Mouse (Mus musculus) hindbrain, embryonic 13.5 days (tissue): ENCODE data around the gene Dmwd. TPM values are rescaled to one million over a fixed set of nuclear protein-coding genes. Genes with fewer than 3 reads are reported as not detected.

ENCODE experiments used
- ATAC-seq: fragments of 200-750 bp; cut with Nextera tagmentation; 2 replicates; pipeline ENCODE4 v1.8.0; 2017; ENCODE audit warnings: moderate TSS enrichment; ENCODE audit not compliant: low FRiP score
- H3K27ac ChIP-seq: fragments of 300-500 bp; sonication (generic); 2 replicates; pipeline ENCODE4 v1.5.1; 2015; ENCODE audit warnings: inconsistent platforms, mild to moderate bottlenecking, moderate library complexity
- H3K27me3 ChIP-seq: fragments of 300-500 bp; sonication (generic); 2 replicates; pipeline ENCODE4 v1.6.1; 2015; ENCODE audit warnings: mild to moderate bottlenecking, inconsistent platforms
- H3K36me3 ChIP-seq: fragments of 300-500 bp; sonication (generic); 2 replicates; pipeline ENCODE4 v1.6.1; 2015; ENCODE audit warnings: mild to moderate bottlenecking, inconsistent platforms
- H3K4me1 ChIP-seq: fragments of 300-500 bp; sonication (generic); replicated peaks from 2 replicates; pipeline ENCODE4 v1.6.1; 2015; ENCODE audit warnings: inconsistent platforms
- H3K4me2 ChIP-seq: fragments of 300-500 bp; sonication (generic); 2 replicates; pipeline ENCODE4 v1.6.1; 2015; ENCODE audit warnings: inconsistent platforms, mild to moderate bottlenecking, moderate library complexity
- H3K4me3 ChIP-seq: fragments of 300-500 bp; sonication (generic); 2 replicates; pipeline ENCODE4 v1.5.1; 2015; ENCODE audit warnings: mild to moderate bottlenecking, inconsistent platforms
- H3K9ac ChIP-seq: fragments of 300-500 bp; sonication (generic); 2 replicates; pipeline ENCODE4 v1.6.1; 2015; ENCODE audit warnings: mild to moderate bottlenecking, inconsistent platforms
- H3K9me3 ChIP-seq: fragments of 300-500 bp; sonication (generic); 2 replicates; pipeline ENCODE4 v1.6.1; 2016; ENCODE audit warnings: inconsistent platforms
- WGBS: fragments of 180-500 bp; shearing (Covaris S2); methylation state at CpG from one replicate; pipeline ENCODE4 v1.1.7; 2015; 5-methylcytosine and 5-hydroxymethylcytosine counted together
- polyA plus RNA-seq: library from polyadenylated mRNA; unstranded; fragments of >200 nt; fragmentation: Nextera tagmentation; extraction: Ambion mirVana; gene quantifications from 2 replicates; pipeline ENCODE4 v1.2.1, GENCODE M21; 2015

Dmwd gene
- polyA plus RNA-seq, 1 experiment from 2014 or later = 25.6 TPM

DNA sequence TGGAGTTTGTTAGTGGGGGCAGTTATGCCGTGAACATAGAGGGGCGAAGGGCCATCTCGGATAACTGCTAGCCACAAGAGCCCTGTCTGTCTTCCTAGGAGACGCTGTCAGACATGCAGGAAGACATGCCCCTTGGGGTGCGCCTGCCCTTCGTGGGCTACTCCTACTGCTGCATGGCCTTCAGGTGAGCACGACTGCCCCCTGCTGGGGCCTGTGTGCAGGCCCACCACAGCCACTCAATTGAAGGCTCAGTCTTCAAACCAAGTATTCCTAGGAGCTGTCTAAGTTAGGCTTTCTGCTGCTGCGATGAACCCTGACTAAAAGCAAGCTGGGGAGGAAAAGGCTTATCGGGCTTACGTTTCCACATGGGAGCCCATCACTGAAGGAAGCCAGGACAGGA lies 12.8 kb downstream of the Dmwd start:
- Histone ChIP-seq H3K27ac (no peak overlapping the region), H3K4me3 (no peak overlapping the region), H3K9me3 (no peaks in the 10 kb centered on the region), H3K9ac (no peak overlapping the region), H3K4me1 (peaks cover 45% of the 10 kb centered on the region), H3K27me3 (peaks cover 42% of the 10 kb centered on the region), H3K4me2 (no peak overlapping the region), H3K36me3 (peaks cover 65% of the 10 kb centered on the region)
- ATAC-seq = no peak
- WGBS = 44% methylated on average over 10 of the region's 10 CpGs

DNA sequence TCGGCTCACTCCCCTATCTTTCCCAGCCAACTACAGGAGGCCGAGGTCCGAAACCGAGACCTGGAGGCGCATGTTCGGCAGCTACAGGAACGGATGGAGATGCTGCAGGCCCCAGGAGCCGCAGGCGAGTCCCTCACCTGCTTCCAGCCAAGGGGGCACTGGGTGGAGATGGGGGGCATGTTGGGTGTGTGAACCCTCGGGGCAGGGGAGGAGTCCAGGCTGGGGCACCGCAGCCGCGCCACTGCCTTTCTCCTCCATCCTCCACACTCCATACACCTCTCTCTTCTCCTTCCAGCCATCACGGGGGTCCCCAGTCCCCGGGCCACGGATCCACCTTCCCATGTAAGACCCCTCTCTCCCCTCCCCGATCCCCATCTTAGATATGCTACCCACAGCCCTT lies 15.9 kb downstream of the Dmwd start:
- H3K4me3 ChIP-seq = no peak overlapping the region
- WGBS = 33% methylated on average over 16 of the region's 17 CpGs
- peaks cover 50% of the 10 kb centered on the region for H3K4me1 ChIP-seq
- H3K9me3 ChIP-seq = no peaks in the 10 kb centered on the region
- peaks cover 54% of the 10 kb centered on the region for H3K36me3 ChIP-seq
- no peak for ATAC-seq
- H3K27ac ChIP-seq = peak overlapping the region; percentile 44; the same call in 1 of the 2 replicates
- peaks cover 59% of the 10 kb centered on the region for H3K27me3 ChIP-seq
- H3K4me2 ChIP-seq = peak overlapping the region; percentile 96; the same call in 1 of the 2 replicates
- H3K9ac ChIP-seq = 0 out of 2 replicates have a peak overlapping the region, but pooled peaks have one; percentile 19

DNA sequence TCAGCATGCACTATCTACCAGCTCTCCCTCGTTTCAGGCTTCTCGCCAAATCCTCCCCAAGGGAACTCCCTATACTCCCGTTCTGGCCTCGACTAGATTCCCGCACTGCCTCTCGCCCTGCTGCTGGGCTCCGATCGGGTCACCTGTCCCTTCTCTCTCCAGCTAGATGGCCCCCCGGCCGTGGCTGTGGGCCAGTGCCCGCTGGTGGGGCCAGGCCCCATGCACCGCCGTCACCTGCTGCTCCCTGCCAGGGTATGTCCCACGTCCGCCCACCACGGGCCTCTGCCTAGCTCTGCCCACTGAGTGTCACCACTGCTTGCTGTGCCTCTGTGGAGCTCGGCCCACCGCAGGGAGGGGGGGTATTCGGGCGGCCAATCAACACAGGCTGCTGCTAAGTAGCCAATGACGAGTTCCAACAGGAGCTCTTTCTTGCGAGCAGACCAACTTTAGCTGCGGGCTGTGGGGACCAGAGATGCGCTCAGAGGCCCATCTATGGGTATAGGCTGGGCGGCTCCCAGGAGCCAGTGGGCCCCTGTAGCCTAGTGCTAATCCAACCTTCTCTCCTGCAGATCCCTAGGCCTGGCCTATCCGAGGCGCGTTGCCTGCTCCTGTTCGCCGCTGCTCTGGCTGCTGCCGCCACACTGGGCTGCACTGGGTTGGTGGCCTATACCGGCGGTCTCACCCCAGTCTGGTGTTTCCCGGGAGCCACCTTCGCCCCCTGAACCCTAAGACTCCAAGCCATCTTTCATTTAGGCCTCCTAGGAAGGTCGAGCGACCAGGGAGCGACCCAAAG lies 16.6 kb downstream of the Dmwd start:
- H3K4me2 ChIP-seq = peak overlapping the region; percentile 96
- H3K4me1 ChIP-seq = peaks cover 55% of the 10 kb centered on the region
- H3K9ac ChIP-seq = peak overlapping the region; percentile 59
- H3K27ac ChIP-seq = peak overlapping the region; percentile 44; the same call in 1 of the 2 replicates
- no peaks in the 10 kb centered on the region for H3K9me3 ChIP-seq
- peaks cover 62% of the 10 kb centered on the region for H3K27me3 ChIP-seq
- H3K36me3 ChIP-seq = peaks cover 48% of the 10 kb centered on the region
- ATAC-seq = peak; percentile 53
- WGBS = 6% methylated on average over 38 of the region's 38 CpGs
- H3K4me3 ChIP-seq = peak overlapping the region; percentile 55

DNA sequence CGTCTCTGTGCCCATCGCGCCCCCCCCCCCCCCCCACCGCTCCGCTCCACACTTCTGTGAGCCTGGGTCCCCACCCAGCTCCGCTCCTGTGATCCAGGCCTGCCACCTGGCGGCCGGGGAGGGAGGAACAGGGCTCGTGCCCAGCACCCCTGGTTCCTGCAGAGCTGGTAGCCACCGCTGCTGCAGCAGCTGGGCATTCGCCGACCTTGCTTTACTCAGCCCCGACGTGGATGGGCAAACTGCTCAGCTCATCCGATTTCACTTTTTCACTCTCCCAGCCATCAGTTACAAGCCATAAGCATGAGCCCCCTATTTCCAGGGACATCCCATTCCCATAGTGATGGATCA lies 17.1 kb downstream of the Dmwd start:
- ATAC-seq = peak; percentile 44
- Histone ChIP-seq H3K4me1 (peaks cover 55% of the 10 kb centered on the region), H3K9ac (peak overlapping the region; percentile 59; the same call in 1 of the 2 replicates), H3K9me3 (no peaks in the 10 kb centered on the region), H3K4me2 (peak overlapping the region; percentile 96), H3K36me3 (peaks cover 42% of the 10 kb centered on the region), H3K27me3 (peaks cover 62% of the 10 kb centered on the region), H3K4me3 (peak overlapping the region; percentile 55), H3K27ac (peak overlapping the region; percentile 58)
- 0% methylated on average over 11 of the region's 15 CpGs for WGBS

DNA sequence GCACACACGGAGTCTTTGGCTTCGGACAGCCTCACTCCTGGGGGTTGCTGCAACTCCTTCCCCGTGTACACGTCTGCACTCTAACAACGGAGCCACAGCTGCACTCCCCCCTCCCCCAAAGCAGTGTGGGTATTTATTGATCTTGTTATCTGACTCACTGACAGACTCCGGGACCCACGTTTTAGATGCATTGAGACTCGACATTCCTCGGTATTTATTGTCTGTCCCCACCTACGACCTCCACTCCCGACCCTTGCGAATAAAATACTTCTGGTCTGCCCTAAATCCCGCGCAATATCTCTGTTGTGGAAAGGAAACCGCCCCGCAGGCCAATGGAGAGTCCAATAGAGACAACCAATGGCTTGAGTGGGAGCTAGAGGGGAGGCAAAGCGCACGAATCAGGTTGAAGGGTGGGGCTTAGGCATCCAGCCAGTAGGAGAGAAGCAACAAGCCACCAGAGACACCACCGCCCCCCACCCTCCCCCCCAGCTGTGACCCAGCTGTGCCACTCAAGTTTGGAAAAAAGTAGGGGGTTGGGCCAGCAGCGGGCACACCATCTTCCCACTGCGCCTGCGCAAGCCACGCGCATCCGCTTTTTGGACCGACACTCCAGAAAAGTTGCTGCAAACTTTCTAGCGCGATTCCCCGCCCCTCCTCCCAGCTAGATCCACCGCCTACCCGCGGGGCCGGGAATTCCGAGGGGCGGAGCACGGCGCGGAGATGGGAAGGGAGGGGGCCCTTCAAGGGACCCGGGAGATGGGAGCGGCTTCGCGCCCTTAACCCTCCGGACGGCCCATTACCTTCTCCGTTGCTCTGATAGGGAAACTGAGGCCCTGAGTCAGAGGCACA lies 17.7 kb downstream of the Dmwd start:
- Histone ChIP-seq H3K9me3 (no peaks in the 10 kb centered on the region), H3K4me3 (peak overlapping the region; percentile 55), H3K9ac (peak overlapping the region; percentile 76), H3K27me3 (peaks cover 62% of the 10 kb centered on the region), H3K36me3 (peaks cover 36% of the 10 kb centered on the region), H3K4me1 (peaks cover 55% of the 10 kb centered on the region), H3K4me2 (peak overlapping the region; percentile 96), H3K27ac (peak overlapping the region; percentile 85)
- peak; percentile 71 for ATAC-seq
- WGBS = under 1% methylated on average over 45 of the region's 45 CpGs

DNA sequence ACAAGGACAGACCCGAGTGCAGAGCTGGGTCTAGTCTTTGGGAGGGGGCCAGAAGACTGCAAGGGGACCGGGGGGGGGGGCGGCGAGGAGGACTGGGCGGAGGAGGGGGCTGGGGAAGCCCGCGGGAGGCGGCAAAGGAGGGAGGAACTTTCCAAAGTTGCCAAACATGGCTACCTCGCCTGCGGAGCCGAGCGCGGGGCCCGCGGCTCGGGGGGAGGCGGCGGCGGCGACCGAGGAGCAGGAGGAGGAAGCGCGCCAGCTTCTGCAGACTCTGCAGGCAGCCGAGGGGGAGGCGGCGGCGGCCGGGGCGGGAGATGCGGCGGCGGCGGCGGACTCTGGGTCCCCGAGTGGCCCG lies 18.4 kb downstream of the Dmwd start, which contains the start of gene Six5:
Gene Six5 (plus strand): TSS at position 124 of the 355 bp plus-strand sequence.
- Histone ChIP-seq H3K9me3 (no peaks in the 10 kb centered on the region), H3K4me2 (peak within 1 kb of the TSS; percentile 96), H3K9ac (peak within 1 kb of the TSS; percentile 76), H3K36me3 (peaks cover 31% of the 10 kb centered on the region), H3K27me3 (peaks cover 62% of the 10 kb centered on the region), H3K4me1 (peaks cover 55% of the 10 kb centered on the region), H3K4me3 (peak within 1 kb of the TSS; percentile 55), H3K27ac (peak within 1 kb of the TSS; percentile 85)
- WGBS = 2% methylated on average over 22 of the region's 36 CpGs
- ATAC-seq = no peak

DNA sequence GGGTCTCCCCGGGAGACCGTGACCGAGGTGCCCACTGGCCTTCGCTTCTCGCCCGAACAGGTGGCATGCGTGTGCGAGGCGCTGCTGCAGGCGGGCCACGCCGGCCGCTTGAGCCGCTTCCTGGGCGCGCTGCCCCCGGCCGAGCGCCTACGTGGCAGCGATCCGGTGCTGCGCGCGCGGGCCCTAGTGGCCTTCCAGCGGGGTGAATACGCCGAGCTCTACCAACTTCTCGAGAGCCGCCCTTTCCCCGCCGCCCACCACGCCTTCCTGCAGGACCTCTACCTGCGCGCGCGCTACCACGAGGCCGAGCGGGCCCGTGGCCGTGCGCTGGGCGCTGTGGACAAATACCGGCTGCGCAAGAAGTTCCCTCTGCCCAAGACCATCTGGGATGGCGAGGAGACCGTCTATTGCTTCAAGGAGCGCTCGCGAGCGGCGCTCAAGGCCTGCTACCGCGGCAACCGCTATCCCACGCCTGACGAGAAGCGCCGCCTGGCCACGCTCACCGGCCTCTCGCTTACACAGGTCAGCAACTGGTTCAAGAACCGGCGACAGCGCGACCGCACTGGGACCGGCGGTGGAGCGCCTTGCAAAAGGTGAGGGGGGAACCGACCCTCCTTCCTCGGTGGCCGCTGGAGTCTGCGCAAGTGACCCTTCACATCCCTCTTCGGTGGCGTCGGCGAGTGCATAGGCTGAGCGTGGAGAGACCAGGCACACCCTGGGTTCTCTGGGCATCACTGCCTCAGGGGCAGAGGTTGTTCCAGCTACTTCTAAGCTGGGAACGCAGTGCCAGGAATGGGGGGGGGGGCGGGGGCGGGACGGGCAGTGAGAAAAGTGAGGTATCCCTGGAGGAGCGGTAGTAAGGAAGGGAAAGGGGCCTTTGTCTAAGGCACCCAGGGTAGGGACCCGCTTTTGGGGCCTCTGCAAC lies 19.1 kb downstream of the Dmwd start:
- no peak for ATAC-seq
- Histone ChIP-seq H3K36me3 (peaks cover 26% of the 10 kb centered on the region), H3K4me3 (peak overlapping the region; percentile 55), H3K9ac (peak overlapping the region; percentile 76), H3K9me3 (no peaks in the 10 kb centered on the region), H3K27me3 (peaks cover 61% of the 10 kb centered on the region), H3K27ac (peak overlapping the region; percentile 85), H3K4me1 (peaks cover 55% of the 10 kb centered on the region), H3K4me2 (peak overlapping the region; percentile 96)
- WGBS = under 1% methylated on average over 75 of the region's 87 CpGs

DNA sequence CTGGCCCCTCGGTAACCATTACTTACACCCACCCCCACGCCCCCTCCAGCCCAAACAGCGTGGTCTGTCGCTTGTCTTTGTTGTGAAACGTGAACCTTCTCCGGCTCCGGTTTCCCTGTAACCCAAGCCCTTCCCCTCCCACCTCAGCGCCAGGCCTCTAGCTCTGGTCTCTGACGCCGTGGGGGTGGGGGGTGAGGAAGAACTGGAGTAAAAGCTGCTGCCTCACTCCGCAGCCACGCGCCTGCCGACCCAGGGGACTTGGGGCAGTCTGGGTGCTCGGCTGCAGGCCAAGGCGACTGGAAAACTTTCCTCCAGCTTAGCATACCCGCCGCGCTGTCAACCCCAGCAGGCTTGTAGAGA lies 19.7 kb downstream of the Dmwd start:
- Histone ChIP-seq H3K4me2 (peak overlapping the region; percentile 96), H3K36me3 (peaks cover 19% of the 10 kb centered on the region), H3K27me3 (peaks cover 54% of the 10 kb centered on the region), H3K4me1 (peaks cover 55% of the 10 kb centered on the region), H3K9ac (peak overlapping the region; percentile 76), H3K27ac (peak overlapping the region; percentile 85), H3K4me3 (peak overlapping the region; percentile 55), H3K9me3 (no peaks in the 10 kb centered on the region)
- ATAC-seq = no peak
- WGBS = 2% methylated on average over 19 of the region's 19 CpGs

DNA sequence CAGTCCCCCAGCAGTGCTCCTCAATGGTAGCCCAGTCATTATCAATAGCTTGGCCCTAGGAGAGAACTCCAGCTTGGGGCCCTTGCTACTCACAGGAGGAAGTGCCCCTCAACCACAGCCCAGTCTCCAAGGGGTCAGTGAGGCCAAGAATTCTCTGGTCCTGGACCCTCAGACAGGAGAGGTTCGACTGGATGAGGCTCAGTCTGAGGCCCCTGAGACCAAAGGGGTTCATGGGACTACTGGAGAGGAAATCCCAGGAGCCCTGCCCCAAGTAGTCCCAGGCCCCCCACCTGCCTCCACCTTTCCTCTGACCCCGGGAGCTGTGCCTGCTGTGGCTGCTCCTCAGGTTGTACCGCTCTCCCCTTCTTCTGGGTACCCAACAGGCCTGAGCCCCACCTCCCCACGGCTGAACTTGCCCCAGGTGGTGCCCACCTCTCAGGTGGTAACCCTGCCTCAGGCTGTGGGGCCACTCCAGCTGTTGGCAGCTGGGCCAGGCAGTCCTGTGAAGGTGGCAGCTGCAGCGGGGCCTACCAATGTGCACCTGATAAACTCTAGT lies 20.5 kb downstream of the Dmwd start:
- 64% methylated on average over 5 of the region's 5 CpGs for WGBS
- Histone ChIP-seq H3K36me3 (peaks cover 12% of the 10 kb centered on the region), H3K4me3 (peak overlapping the region; percentile 55), H3K4me1 (peaks cover 55% of the 10 kb centered on the region), H3K27me3 (peaks cover 46% of the 10 kb centered on the region), H3K4me2 (peak overlapping the region; percentile 96), H3K9me3 (no peaks in the 10 kb centered on the region), H3K9ac (peak overlapping the region; percentile 76), H3K27ac (no peak overlapping the region)
- ATAC-seq = no peak

DNA sequence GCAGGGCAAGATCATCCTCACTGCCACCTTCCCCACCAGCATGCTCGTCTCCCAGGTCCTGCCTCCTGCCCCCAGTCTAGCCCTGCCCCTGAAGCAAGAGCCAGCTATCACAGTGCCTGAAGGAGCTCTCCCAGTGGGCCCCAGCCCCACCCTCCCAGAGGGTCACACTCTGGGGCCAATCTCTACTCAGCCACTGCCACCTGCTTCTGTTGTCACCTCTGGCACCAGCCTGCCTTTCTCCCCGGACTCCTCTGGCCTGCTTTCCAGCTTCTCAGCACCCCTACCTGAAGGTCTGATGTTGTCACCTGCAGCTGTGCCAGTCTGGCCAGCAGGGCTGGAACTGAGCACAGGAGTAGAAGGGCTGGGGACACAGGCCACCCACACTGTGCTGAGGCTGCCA lies 21.2 kb downstream of the Dmwd start:
- Histone ChIP-seq H3K4me1 (peaks cover 51% of the 10 kb centered on the region), H3K9me3 (no peaks in the 10 kb centered on the region), H3K27ac (no peak overlapping the region), H3K4me3 (no peak overlapping the region), H3K4me2 (no peak overlapping the region), H3K27me3 (peaks cover 39% of the 10 kb centered on the region), H3K9ac (peak overlapping the region; percentile 15; the same call in 1 of the 2 replicates), H3K36me3 (peaks cover 5% of the 10 kb centered on the region; the same call in 1 of the 2 replicates)
- 68% methylated on average over 2 of the region's 2 CpGs for WGBS
- no peak for ATAC-seq

DNA sequence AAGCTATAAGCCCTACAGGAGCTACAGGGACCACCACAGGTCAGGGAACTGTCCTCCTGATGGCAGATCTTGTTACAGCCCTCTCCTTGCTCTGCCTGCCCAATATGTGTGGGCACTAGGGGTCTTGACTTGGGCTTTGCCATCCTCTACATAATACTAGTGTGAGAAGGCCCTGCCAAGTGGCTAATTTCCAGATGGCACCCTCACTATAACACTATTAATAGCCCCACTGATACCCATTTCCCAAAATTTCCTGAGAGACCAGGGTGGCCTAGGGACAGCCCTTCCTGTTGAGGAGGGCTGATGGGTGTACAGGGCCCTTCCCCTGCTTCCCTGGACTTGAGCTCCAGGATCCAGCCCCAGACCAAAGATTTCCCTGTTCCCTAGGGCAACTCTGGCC lies 21.8 kb downstream of the Dmwd start:
- Histone ChIP-seq H3K9ac (no peak overlapping the region), H3K27ac (no peak overlapping the region), H3K36me3 (no peaks in the 10 kb centered on the region), H3K9me3 (no peaks in the 10 kb centered on the region), H3K4me1 (peaks cover 44% of the 10 kb centered on the region), H3K4me3 (no peak overlapping the region), H3K4me2 (no peak overlapping the region), H3K27me3 (peaks cover 34% of the 10 kb centered on the region)
- ATAC-seq = no peak
